Mouse (Mus musculus): ENCODE results near the gene Mrgprd. TPM values are rescaled to one million over a fixed set of nuclear protein-coding genes. Genes with fewer than 3 reads are reported as not detected.

The Mrgprd gene
- polyA plus RNA-seq, 1 experiment from 2014 or later: not detected

GRCm38 (mm10) chr7:145292726-145293125 lies 21.9 kb upstream of the Mrgprd start:
- Histone ChIP-seq H3K9me3 (no peaks in the 10 kb centered on the region), H3K36me3 (no peaks in the 10 kb centered on the region), H3K27ac (no peak overlapping the region), H3K27me3 (ENCODE audit: insufficient read depth, poor library complexity, severe bottlenecking) (0 out of 2 replicates have a peak, but pooled peaks cover 3% of the 10 kb centered on the region), H3K4me3 (no peak overlapping the region), H3K4me1 (peaks cover 9% of the 10 kb centered on the region; the same call in 1 of the 2 replicates)
- DNase-seq (ENCODE audit: low spot score): no peak
- 60% methylated on average over 2 of the region's 2 CpGs for WGBS

GRCm38 (mm10) chr7:145293859-145294258 lies 20.8 kb upstream of the Mrgprd start:
- Histone ChIP-seq H3K27me3 (ENCODE audit: insufficient read depth, poor library complexity, severe bottlenecking) (0 out of 2 replicates have a peak, but pooled peaks cover 3% of the 10 kb centered on the region), H3K4me3 (no peak overlapping the region), H3K36me3 (no peaks in the 10 kb centered on the region), H3K9me3 (no peaks in the 10 kb centered on the region), H3K27ac (no peak overlapping the region), H3K4me1 (peaks cover 9% of the 10 kb centered on the region; the same call in 1 of the 2 replicates)
- WGBS: 31% methylated on average over 6 of the region's 6 CpGs
- no peak for DNase-seq (ENCODE audit: low spot score)

GRCm38 (mm10) chr7:145298666-145299490 lies 15.8 kb upstream of the Mrgprd start:
- Histone ChIP-seq H3K4me3 (no peak overlapping the region), H3K9me3 (no peaks in the 10 kb centered on the region), H3K4me1 (peaks cover 32% of the 10 kb centered on the region), H3K27me3 (ENCODE audit: insufficient read depth, poor library complexity, severe bottlenecking) (peaks cover 6% of the 10 kb centered on the region; the same call in 1 of the 2 replicates), H3K27ac (no peak overlapping the region), H3K36me3 (no peaks in the 10 kb centered on the region)
- no peak for DNase-seq (ENCODE audit: low spot score)
- 58% methylated on average over 3 of the region's 3 CpGs for WGBS

- 60% methylated on average over 7 of the region's 7 CpGs for WGBS
- H3K9me3 ChIP-seq: no peaks in the 10 kb centered on the region
- no peak for DNase-seq (ENCODE audit: low spot score)
- no peaks in the 10 kb centered on the region for H3K36me3 ChIP-seq
- H3K27me3 ChIP-seq (ENCODE audit: insufficient read depth, poor library complexity, severe bottlenecking): peaks cover 12% of the 10 kb centered on the region; the same call in 1 of the 2 replicates
- no peak overlapping the region for H3K27ac ChIP-seq
- H3K4me3 ChIP-seq: no peak overlapping the region
- peaks cover 32% of the 10 kb centered on the region for H3K4me1 ChIP-seq
Observed at GRCm38 (mm10) chr7:145299562-145300320, 14.9 kb upstream of the Mrgprd start.

GRCm38 (mm10) chr7:145300321-145301007 lies 14.2 kb upstream of the Mrgprd start, which contains the start of gene Mrgprf:
TSS of gene Mrgprf (plus strand) at chr7:145300828.
- Histone ChIP-seq H3K27ac (no peak within 1 kb of the TSS), H3K36me3 (no peaks in the 10 kb centered on the region), H3K9me3 (no peaks in the 10 kb centered on the region), H3K27me3 (ENCODE audit: insufficient read depth, poor library complexity, severe bottlenecking) (peaks cover 13% of the 10 kb centered on the region; the same call in 1 of the 2 replicates), H3K4me3 (no peak within 1 kb of the TSS), H3K4me1 (peaks cover 32% of the 10 kb centered on the region)
- 35% methylated on average over 13 of the region's 13 CpGs for WGBS
- DNase-seq (ENCODE audit: low spot score): no peak

GRCm38 (mm10) chr7:145301008-145301340 lies 13.7 kb upstream of the Mrgprd start:
- Histone ChIP-seq H3K27ac (no peak overlapping the region), H3K4me3 (no peak overlapping the region), H3K36me3 (no peaks in the 10 kb centered on the region), H3K4me1 (peaks cover 32% of the 10 kb centered on the region), H3K9me3 (no peaks in the 10 kb centered on the region), H3K27me3 (ENCODE audit: insufficient read depth, poor library complexity, severe bottlenecking) (peaks cover 13% of the 10 kb centered on the region; the same call in 1 of the 2 replicates)
- DNase-seq (ENCODE audit: low spot score): no peak

GRCm38 (mm10) chr7:145301341-145302005 lies 13.2 kb upstream of the Mrgprd start:
- Histone ChIP-seq H3K9me3 (no peaks in the 10 kb centered on the region), H3K27ac (no peak overlapping the region)
- 81% methylated on average over 6 of the region's 6 CpGs for WGBS

GRCm38 (mm10) chr7:145302488-145303285 lies 11.9 kb upstream of the Mrgprd start:
- WGBS: 6% methylated on average over 20 of the region's 20 CpGs
- DNase-seq (ENCODE audit: low spot score): peak; percentile 95
- Histone ChIP-seq H3K27ac (peak overlapping the region; percentile 82), H3K9me3 (no peaks in the 10 kb centered on the region), H3K36me3 (no peaks in the 10 kb centered on the region), H3K4me3 (peak overlapping the region; percentile 48), H3K4me1 (peaks cover 32% of the 10 kb centered on the region), H3K27me3 (ENCODE audit: insufficient read depth, poor library complexity, severe bottlenecking) (peaks cover 17% of the 10 kb centered on the region; the same call in 1 of the 2 replicates)

More at GRCm38 (mm10) chr7:145301341-145302005, 13.2 kb upstream of the Mrgprd start:
- Histone ChIP-seq H3K4me3 (no peak overlapping the region), H3K27me3 (ENCODE audit: insufficient read depth, poor library complexity, severe bottlenecking) (peaks cover 13% of the 10 kb centered on the region; the same call in 1 of the 2 replicates), H3K36me3 (no peaks in the 10 kb centered on the region), H3K4me1 (peaks cover 32% of the 10 kb centered on the region)
- DNase-seq (ENCODE audit: low spot score): peak; percentile 68

GRCm38 (mm10) chr7:145304153-145304552 lies 10.5 kb upstream of the Mrgprd start:
- Histone ChIP-seq H3K9me3 (no peaks in the 10 kb centered on the region), H3K27ac (no peak overlapping the region), H3K4me3 (no peak overlapping the region), H3K4me1 (peaks cover 35% of the 10 kb centered on the region), H3K27me3 (ENCODE audit: insufficient read depth, poor library complexity, severe bottlenecking) (peaks cover 31% of the 10 kb centered on the region; the same call in 1 of the 2 replicates), H3K36me3 (no peaks in the 10 kb centered on the region)
- 73% methylated on average over 2 of the region's 2 CpGs for WGBS
- DNase-seq (ENCODE audit: low spot score): no peak

- Histone ChIP-seq H3K27ac (no peak overlapping the region), H3K36me3 (no peaks in the 10 kb centered on the region), H3K4me3 (no peak overlapping the region), H3K4me1 (peaks cover 13% of the 10 kb centered on the region), H3K9me3 (no peaks in the 10 kb centered on the region), H3K27me3 (ENCODE audit: insufficient read depth, poor library complexity, severe bottlenecking) (peaks cover 35% of the 10 kb centered on the region; the same call in 1 of the 2 replicates)
- WGBS: 83% methylated on average over 10 of the region's 10 CpGs
- no peak for DNase-seq (ENCODE audit: low spot score)
Observed at GRCm38 (mm10) chr7:145307636-145308035, 7.0 kb upstream of the Mrgprd start.

GRCm38 (mm10) chr7:145308061-145308675 lies 6.5 kb upstream of the Mrgprd start:
- H3K36me3 ChIP-seq: no peaks in the 10 kb centered on the region
- DNase-seq (ENCODE audit: low spot score): peak; percentile 72
- H3K27ac ChIP-seq: no peak overlapping the region
- H3K4me3 ChIP-seq: no peak overlapping the region
- H3K4me1 ChIP-seq: peaks cover 8% of the 10 kb centered on the region
- H3K27me3 ChIP-seq (ENCODE audit: insufficient read depth, poor library complexity, severe bottlenecking): peaks cover 35% of the 10 kb centered on the region; the same call in 1 of the 2 replicates
- H3K9me3 ChIP-seq: no peaks in the 10 kb centered on the region
- 64% methylated on average over 30 of the region's 30 CpGs for WGBS

Measured in heart, embryonic 10.5 days (tissue).